Mouse (Mus musculus) thymus, postnatal 10 days (tissue): Measurements from ENCODE around the gene Pxt1.

ENCODE experiments used
- DNase-seq, 2 experiments: peaks; one replicate each; pipeline ENCODE4 v3.0.0; 2021; ENCODE audit warnings: low spot score in 2 of 2

Gene Pxt1

DNA sequence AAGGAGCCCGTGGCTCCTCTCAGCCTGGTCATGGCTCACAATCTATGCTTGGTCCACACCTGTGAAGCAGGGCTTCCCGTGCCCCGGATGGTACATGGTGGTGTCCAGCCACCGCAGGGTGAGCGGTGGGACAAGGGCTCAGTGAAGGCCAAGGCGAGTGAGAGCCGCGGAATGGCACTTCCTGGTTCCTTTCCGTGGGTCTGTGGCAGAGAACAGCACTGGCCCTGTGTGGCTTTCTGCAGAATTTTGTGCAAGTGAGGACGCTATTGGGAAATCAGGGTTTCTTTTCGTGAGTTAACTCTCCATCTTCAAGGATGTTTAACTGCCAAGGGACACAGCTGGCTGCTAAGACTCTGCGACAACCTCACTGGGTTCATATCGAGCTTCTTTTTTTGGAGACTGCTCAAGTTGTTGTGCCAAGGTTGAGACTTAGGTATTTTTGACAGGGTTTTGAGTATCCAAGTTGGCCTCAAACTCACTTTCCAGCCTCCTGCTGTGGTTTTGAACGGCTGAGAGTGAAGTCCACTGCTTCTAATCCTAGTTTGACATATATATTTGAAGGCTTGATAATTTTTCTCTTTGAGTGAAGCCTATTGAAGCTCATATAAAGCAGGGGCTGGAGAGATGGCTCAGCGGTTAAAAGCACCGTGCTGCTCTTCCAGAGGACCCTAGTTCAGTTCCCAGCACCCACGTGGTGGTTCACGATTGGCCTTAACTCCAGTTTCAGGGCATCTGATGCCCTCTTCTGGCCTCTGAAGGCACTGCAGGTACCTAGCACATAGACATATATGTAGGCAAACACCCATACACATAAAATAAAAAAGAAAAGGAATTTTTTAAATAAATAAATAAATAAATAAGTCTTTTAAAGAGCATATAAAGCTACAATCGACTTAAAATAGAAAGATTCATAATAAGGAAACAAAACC, 3.6 kb upstream of the Pxt1 start:
- DNase-seq = no peak

DNA sequence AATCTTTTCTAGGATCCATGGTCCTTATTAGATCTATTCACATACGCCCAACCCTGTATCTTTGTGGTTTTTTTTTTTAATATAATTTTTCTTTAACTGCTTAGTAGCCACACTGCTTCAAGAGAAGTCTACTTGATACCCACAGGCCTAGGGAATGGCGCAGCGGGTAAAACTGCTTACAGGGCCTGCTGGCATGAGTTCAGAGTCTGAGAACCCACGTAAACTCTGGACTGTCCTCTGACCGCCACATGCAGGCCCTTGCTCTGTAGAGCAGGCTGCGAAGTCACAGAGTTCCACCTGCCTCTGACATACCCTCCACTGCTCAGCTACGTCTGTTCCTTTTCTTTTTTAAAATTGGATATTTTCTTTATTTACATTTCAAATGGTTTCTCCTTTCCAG, 841 bp upstream of the Pxt1 start:
- no peak for DNase-seq

GRCm38 (mm10) chr17:28942101-28942500, 1.5 kb downstream of the Pxt1 start:
- no peak for DNase-seq

GRCm38 (mm10) chr17:28940776-28941555, 2.7 kb downstream of the Pxt1 start:
- DNase-seq = no peak

GRCm38 (mm10) chr17:28936622-28937345, 6.9 kb downstream of the Pxt1 start:
- peak; percentile 33 to 73 for DNase-seq

- no peak for DNase-seq
These were observed 7.5 kb downstream of the Pxt1 start for GRCm38 (mm10) chr17:28936133-28936532.

GRCm38 (mm10) chr17:28934120-28934916, 9.3 kb downstream of the Pxt1 start:
- no peak for DNase-seq

DNA sequence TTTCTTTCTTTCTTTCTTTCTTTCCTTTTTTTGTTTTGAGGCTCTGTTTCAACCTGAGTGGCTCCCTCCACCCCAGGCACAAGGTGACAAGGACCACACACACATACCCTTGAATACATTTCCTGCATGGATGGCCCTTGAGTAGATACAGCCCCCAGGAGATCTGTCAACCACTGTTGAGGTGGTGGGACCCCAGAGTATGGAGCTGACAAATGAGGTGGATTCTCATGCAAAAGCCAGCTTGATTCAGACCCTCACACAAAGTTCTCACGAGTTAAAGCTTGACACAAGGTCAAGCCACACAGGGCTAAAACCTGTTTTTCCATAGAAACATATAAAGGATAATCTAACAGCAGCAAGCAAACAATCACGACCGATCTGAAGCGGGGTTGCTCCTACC, 11.4 kb downstream of the Pxt1 start:
- DNase-seq = no peak

- DNase-seq = no peak
These were observed 12.0 kb downstream of the Pxt1 start for GRCm38 (mm10) chr17:28931436-28932211.

- DNase-seq = no peak
These were observed 13.1 kb downstream of the Pxt1 start for GRCm38 (mm10) chr17:28930392-28931074.

DNA sequence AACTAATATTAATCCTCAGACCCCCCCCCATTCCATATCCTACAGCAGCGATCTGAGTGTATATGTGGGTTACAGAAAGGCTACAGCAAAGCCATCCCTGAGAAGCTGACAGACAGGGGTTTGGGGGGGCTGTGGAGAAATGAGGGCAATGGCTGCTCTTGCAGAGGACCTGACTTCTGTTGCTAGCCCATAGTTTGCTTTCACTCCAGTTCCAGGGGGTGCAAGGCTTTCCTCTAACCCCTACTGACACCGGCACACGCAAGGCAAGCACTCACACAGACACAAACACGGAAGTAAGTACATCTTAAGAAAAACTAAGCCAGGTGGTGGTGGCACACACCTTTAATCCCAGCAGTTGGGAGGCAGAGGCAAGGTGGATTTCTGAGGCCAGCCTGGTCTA, 14.3 kb downstream of the Pxt1 start:
- DNase-seq = no peak

- no peak for DNase-seq
These were observed 15.6 kb downstream of the Pxt1 start for GRCm38 (mm10) chr17:28928004-28928403.

GRCm38 (mm10) chr17:28926866-28927635, 16.6 kb downstream of the Pxt1 start:
- DNase-seq = peak; percentile 32 to 63

DNA sequence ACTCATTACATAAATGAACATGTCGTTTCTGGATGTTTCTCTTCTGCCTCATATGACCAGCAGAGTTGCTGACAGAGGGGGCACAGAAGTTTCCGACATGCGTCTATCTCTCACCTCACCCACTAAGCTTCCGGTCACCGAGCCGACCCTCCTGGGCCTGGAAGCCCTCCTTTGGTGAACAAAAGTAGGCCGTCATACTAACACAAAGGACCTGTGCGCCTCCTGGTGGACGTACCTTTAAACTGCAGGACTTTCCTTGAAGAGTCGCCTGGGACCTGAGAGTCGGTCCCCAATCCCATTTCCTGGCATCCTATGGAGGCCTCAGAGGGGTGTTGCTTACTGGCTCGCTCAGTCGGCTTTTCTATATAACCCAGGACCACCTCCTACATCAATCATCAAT, 17.3 kb downstream of the Pxt1 start:
- peak; percentile 65 to 79 for DNase-seq

GRCm38 (mm10) chr17:28924957-28925595, 18.6 kb downstream of the Pxt1 start:
- no peak for DNase-seq

- no peak for DNase-seq
These were observed 21.5 kb downstream of the Pxt1 start for GRCm38 (mm10) chr17:28922096-28922495.

DNA sequence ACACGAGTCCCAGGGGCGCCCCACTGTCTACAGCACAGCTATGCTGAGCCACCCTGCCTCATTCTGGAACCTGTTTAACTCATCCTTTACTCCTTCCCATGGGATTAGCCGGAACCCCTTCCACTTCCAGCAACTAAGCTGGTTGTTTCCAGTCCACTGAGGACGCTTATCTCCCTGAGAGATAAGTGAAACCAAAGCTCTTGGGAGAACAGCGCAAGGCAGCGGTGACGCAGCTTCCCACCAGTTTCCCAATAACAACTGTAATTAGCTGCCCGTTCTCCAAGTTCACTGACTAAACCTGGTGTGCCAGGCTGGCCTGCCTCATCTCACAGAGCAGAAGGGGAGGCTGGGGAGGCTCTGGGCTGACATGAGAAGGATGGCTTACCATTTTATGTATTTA, 22.6 kb downstream of the Pxt1 start:
- DNase-seq = no peak

DNA sequence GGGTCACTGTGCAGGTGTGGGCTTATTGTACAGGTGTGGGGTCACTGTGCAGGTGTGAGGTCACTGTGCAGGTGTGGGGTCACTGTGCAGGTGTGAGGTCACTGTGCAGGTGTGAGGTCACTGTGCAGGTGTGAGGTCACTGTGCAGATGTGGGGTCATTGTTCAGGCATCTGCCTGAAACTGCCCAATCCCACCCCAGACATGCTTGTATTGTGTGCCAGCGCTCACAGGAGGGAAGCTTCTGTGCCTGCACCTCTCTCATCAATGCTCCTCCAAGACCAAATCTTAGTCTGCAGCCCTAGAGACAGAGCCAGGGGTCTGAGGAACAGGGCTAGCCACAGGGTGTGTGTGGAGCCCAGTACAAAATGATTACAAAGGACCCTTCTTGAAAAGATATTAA, 27.1 kb downstream of the Pxt1 start:
- DNase-seq = no peak
